Mouse (Mus musculus): ENCODE data around the gene Strada.

DNA sequence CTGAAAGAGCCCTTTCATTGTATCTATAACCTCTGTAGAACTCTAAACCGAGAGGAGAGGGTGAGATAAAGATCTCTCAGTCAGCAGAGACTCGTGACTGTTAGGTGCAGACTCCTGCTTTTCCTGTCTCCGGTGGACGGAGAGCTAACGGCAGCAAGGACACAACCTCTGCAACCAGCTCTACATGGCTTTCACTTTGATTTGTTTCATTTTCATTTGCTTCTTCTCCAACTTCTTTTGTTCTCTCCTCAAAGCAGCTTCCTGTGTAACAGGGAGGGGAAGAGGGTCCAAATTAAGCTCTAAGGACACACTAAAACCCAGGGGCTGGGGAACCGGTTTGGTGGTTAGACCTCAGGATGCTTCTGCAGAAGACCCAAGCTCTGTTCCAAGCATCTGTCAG lies 1.2 kb downstream of the Strada start:
- no peak for TF ChIP-seq POLR2A (IDR thresholded peaks at IDR 0.05; ENCODE audit: low read depth, low read length)
- TF ChIP-seq CTCF (IDR thresholded peaks at IDR 0.05; ENCODE audit: borderline replicate concordance, insufficient read depth, low read length): no peak
